Mouse (Mus musculus) cortical plate, adult 2 months (tissue): Measurements from ENCODE around the gene Snai1. TPM values are rescaled to one million over a fixed set of nuclear protein-coding genes. Genes with fewer than 3 reads are reported as not detected.

ENCODE experiments used
- H3K27ac ChIP-seq: fragments of 200-500 bp; 2 replicates; pipeline ENCODE4 v1.5.1; 2012; ENCODE audit warnings: low read length, control low read depth, inconsistent platforms; ENCODE audit not compliant: insufficient read depth
- H3K4me1 ChIP-seq: fragments of 200-500 bp; 2 replicates; pipeline ENCODE4 v1.6.1; 2011; ENCODE audit warnings: low read length; ENCODE audit not compliant: control insufficient read depth, insufficient read depth
- H3K4me3 ChIP-seq: fragments of 200-500 bp; 2 replicates; pipeline ENCODE4 v1.5.1; 2011; ENCODE audit warnings: mild to moderate bottlenecking, low read length, control low read depth; ENCODE audit not compliant: insufficient read depth
- CTCF ChIP-seq: fragments of 200-500 bp; IDR thresholded peaks from 2 replicates; pipeline ENCODE4 v1.5.1; 2011; ENCODE audit warnings: mild to moderate bottlenecking, control low read depth, low read length; ENCODE audit not compliant: insufficient read depth; ENCODE audit errors: extremely low read depth
- POLR2A ChIP-seq: fragments of 200-500 bp; IDR thresholded peaks from 2 replicates; pipeline ENCODE4 v1.6.1; 2011; ENCODE audit warnings: mild to moderate bottlenecking, low read length, control low read depth; ENCODE audit not compliant: insufficient read depth; ENCODE audit errors: extremely low read depth
- polyA plus RNA-seq: library from polyadenylated mRNA; depleted of rRNA; stranded (reverse); fragments of >200 nt; gene quantifications from 2 replicates; pipeline ENCODE4 v1.2.3, GENCODE M21; 2012; rRNA removed

The Snai1 gene
- 1.4 and 1.8 TPM in 2 replicates for polyA plus RNA-seq

- peak within 1 kb of the TSS; percentile 21 for H3K4me3 ChIP-seq
- TF ChIP-seq CTCF (peak; percentile 41), POLR2A (peak; percentile 24; the same call in 1 of the 2 replicates)
- H3K27ac ChIP-seq: no peak within 1 kb of the TSS
Observed at GRCm38 (mm10) chr2:167537476-167538297, at the start of gene Snai1. Gene Snai1, plus strand, starts transcription at chr2:167538195.

GRCm38 (mm10) chr2:167490813-167491525 lies 47.0 kb upstream of the Snai1 start:
- TF ChIP-seq CTCF (no peak), POLR2A (peak; percentile 69; the same call in 1 of the 2 replicates)
- peak overlapping the region; percentile 99 for H3K27ac ChIP-seq
- H3K4me3 ChIP-seq: peak overlapping the region; percentile 72
- H3K4me1 ChIP-seq: peaks cover 10% of the 10 kb centered on the region

More at GRCm38 (mm10) chr2:167537476-167538297, at the start of gene Snai1:
- no peaks in the 10 kb centered on the region for H3K4me1 ChIP-seq

- TF ChIP-seq CTCF: no peak
- no peak for TF ChIP-seq POLR2A
- Histone ChIP-seq H3K4me1 (peaks cover 4% of the 10 kb centered on the region), H3K27ac (peak within 1 kb of the TSS; percentile 99), H3K4me3 (peak within 1 kb of the TSS; percentile 72)
Observed at GRCm38 (mm10) chr2:167491757-167492708, 46.0 kb upstream of the Snai1 start, which contains the start of gene Rnf114. Gene Rnf114, plus strand, starts transcription at chr2:167492645.

GRCm38 (mm10) chr2:167492713-167493636 lies 45.0 kb upstream of the Snai1 start, which contains the start of gene Spata2:
Gene Spata2, minus strand, starts transcription at chr2:167492887.
- peak; percentile 61; the same call in 1 of the 2 replicates for TF ChIP-seq POLR2A
- no peak for TF ChIP-seq CTCF

GRCm38 (mm10) chr2:167496437-167496836 lies 41.6 kb upstream of the Snai1 start:
- peak overlapping the region; percentile 55 for H3K27ac ChIP-seq
- H3K4me1 ChIP-seq: no peaks in the 10 kb centered on the region
- TF ChIP-seq POLR2A (no peak), CTCF (no peak)
- H3K4me3 ChIP-seq: no peak overlapping the region

More at GRCm38 (mm10) chr2:167492713-167493636, 45.0 kb upstream of the Snai1 start, which contains the start of gene Spata2:
- H3K4me1 ChIP-seq: peaks cover 4% of the 10 kb centered on the region
- peak within 1 kb of the TSS; percentile 99 for H3K27ac ChIP-seq
- peak within 1 kb of the TSS; percentile 72 for H3K4me3 ChIP-seq

GRCm38 (mm10) chr2:167497272-167497671 lies 40.7 kb upstream of the Snai1 start:
- TF ChIP-seq CTCF (peak; percentile 34; the same call in 1 of the 2 replicates), POLR2A (no peak)
- Histone ChIP-seq H3K27ac (no peak overlapping the region), H3K4me3 (no peak overlapping the region)

GRCm38 (mm10) chr2:167502554-167503252 lies 35.3 kb upstream of the Snai1 start:
- TF ChIP-seq POLR2A (no peak), CTCF (no peak)
- H3K4me3 ChIP-seq: peak overlapping the region; percentile 27
- H3K27ac ChIP-seq: 0 out of 2 replicates have a peak overlapping the region, but pooled peaks have one; percentile 12
- peaks cover 5% of the 10 kb centered on the region; the same call in 1 of the 2 replicates for H3K4me1 ChIP-seq

More at GRCm38 (mm10) chr2:167497272-167497671, 40.7 kb upstream of the Snai1 start:
- no peaks in the 10 kb centered on the region for H3K4me1 ChIP-seq
